Mouse (Mus musculus): ENCODE data around the gene Tpp2. TPM values are rescaled to one million over a fixed set of nuclear protein-coding genes. Genes with fewer than 3 reads are reported as not detected.
"Not testable (repeated sequence)": the region's sequence is repeated elsewhere in the genome, so short reads cannot be mapped to it uniquely, and the experiment has no call there.

Gene Tpp2
- polyA plus RNA-seq, 1 experiment, result 27.9 TPM

- DNase-seq (ENCODE audit: extremely low spot score in 1 of 2, low spot score in 1 of 2), result no peak
Measured at GRCm38 (mm10) chr1:44004513-44004912, 71.1 kb downstream of the Tpp2 start.

- no peak for DNase-seq (ENCODE audit: extremely low spot score in 1 of 2, low spot score in 1 of 2)
Measured at GRCm38 (mm10) chr1:44015556-44015955, 82.1 kb downstream of the Tpp2 start.

- DNase-seq (ENCODE audit: extremely low spot score in 1 of 2, low spot score in 1 of 2), result no peak
Measured at GRCm38 (mm10) chr1:44019934-44020333, 86.5 kb downstream of the Tpp2 start, which contains the start of gene Mettl21c. Mettl21c (minus strand) TSS chr1:44020034.

GRCm38 (mm10) chr1:44022656-44023055 lies 89.2 kb downstream of the Tpp2 start:
- no peak for DNase-seq (ENCODE audit: extremely low spot score in 1 of 2, low spot score in 1 of 2)

GRCm38 (mm10) chr1:44027651-44028050 lies 94.2 kb downstream of the Tpp2 start:
- DNase-seq (ENCODE audit: extremely low spot score in 1 of 2, low spot score in 1 of 2), result no peak

- DNase-seq (ENCODE audit: extremely low spot score in 1 of 2, low spot score in 1 of 2), result no peak
Measured at GRCm38 (mm10) chr1:44032213-44032612, 98.8 kb downstream of the Tpp2 start.

- DNase-seq (ENCODE audit: extremely low spot score in 1 of 2, low spot score in 1 of 2), result no peak
Measured at GRCm38 (mm10) chr1:44032948-44033347, 99.5 kb downstream of the Tpp2 start.

- peak in 1 of 2 experiments; percentile 73 for DNase-seq (ENCODE audit: extremely low spot score in 1 of 2, low spot score in 1 of 2)
Measured at GRCm38 (mm10) chr1:44041797-44042554, 108.5 kb downstream of the Tpp2 start.

- no peak for DNase-seq (ENCODE audit: extremely low spot score in 1 of 2, low spot score in 1 of 2)
Measured at GRCm38 (mm10) chr1:44042555-44042915, 109.1 kb downstream of the Tpp2 start.

GRCm38 (mm10) chr1:44045689-44046088 lies 112.2 kb downstream of the Tpp2 start:
- DNase-seq (ENCODE audit: extremely low spot score in 1 of 2, low spot score in 1 of 2), result not testable (repeated sequence)

GRCm38 (mm10) chr1:44046556-44046955 lies 113.1 kb downstream of the Tpp2 start:
- no peak for DNase-seq (ENCODE audit: extremely low spot score in 1 of 2, low spot score in 1 of 2)

Other genes with a start within 250 kb of the Tpp2 start
- gene 1500015O10Rik, start 203.0 kb upstream of the Tpp2 start, polyA plus RNA-seq (2012; rRNA removed), result 2.2 and 3.0 TPM in 2 replicates
- gene Uxs1, start 105.8 kb upstream of the Tpp2 start, polyA plus RNA-seq (2012; rRNA removed), result 55.7 and 57.4 TPM in 2 replicates
- 0.02 and 0.12 TPM in 2 replicates for gene Mettl21c, start 86.4 kb downstream of the Tpp2 start, polyA plus RNA-seq (2012; rRNA removed)
- gene Gm8251, start 128.3 kb downstream of the Tpp2 start, polyA plus RNA-seq (2012; rRNA removed), result 0.02 TPM in 1 of 2 replicates, not detected in the other
- 6.7 and 8.2 TPM in 2 replicates for gene Tex30, start 168.8 kb downstream of the Tpp2 start, polyA plus RNA-seq (2012; rRNA removed)
- 15.3 and 15.4 TPM in 2 replicates for gene Kdelc1, start 185.2 kb downstream of the Tpp2 start, polyA plus RNA-seq (2012; rRNA removed)
- gene Bivm, start 185.3 kb downstream of the Tpp2 start, polyA plus RNA-seq (2012; rRNA removed), result 12.2 and 15.1 TPM in 2 replicates
- 21.3 and 22.3 TPM in 2 replicates for gene Ercc5, start 214.1 kb downstream of the Tpp2 start, polyA plus RNA-seq (2012; rRNA removed)